Comparison of ENCODE assay signal across 14 mouse cellular contexts in the genomic region with DNA sequence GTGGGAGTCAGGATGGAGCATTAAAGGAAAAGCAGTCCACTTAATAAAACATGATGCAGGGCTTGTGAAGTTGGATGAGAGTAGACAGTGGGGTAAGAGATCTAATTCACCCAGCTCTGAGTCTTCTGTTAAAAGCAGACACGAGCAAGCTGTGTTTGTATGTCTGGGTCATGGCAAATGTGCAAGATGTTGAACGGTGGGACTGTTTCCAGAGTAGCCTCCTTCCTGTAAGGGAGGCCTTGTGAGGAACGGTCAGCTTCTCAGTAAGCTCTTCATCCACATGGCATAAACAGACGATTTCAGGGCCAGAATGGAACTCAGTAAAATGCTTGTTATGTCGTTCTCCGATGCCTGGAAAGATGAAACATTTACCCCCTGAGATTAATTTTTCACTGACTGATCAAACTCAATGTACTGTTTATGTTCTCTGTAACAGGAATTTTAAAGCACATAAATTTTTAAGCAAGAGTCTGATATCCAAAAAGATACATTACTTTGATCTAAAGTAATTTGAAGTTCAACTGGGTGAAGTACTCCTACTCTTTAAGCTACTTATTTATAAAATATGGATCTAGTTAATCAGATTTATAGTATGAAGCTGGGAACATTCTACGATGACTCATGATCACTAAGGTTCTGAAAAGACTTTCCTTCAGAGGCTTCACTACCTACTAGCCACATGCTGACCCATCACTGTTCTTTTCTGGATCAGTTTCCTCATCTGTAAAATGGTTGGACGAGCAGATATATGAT.
DNase-seq lines count a peak whose midpoint lies in the region; ATAC-seq and TF ChIP-seq lines count a peak whose summit lies in the region.
"Had no signal": no experiment of that assay in that cellular context is flagged by ENCODE, and none has a peak within 500 bp of the region (broad histone marks: within the 10 kb centered on the region; RNA-seq: fewer than 3 reads in every experiment).

No protein-coding gene starts in this region.

- no peak overlapping the region for H3K4me2 ChIP-seq in forebrain, embryonic 14.5 days (ENCODE audit: low read length)
- H3K4me2 ChIP-seq: limb, embryonic 12.5 days had no signal

- H3K27ac ChIP-seq in liver, adult 2 months (replicated peaks; ENCODE audit: insufficient read depth, low read depth, low read length): no peak overlapping the region
- H3K27ac ChIP-seq in forebrain, embryonic 14.5 days (ENCODE audit: low read depth, low read length): no peak overlapping the region
- H3K27ac ChIP-seq: limb, embryonic 12.5 days had no signal

- H3K79me2 ChIP-seq in liver, adult 2 months (ENCODE audit: control insufficient read depth, insufficient read depth, low read length): no peaks in the 10 kb centered on the region

- in situ Hi-C loops in Patski (cut with MboI; ENCODE audit: low pct_unique_long_range_greater_than_20kb): no loop called here

- 81% methylated on average over 8 of the region's 8 CpGs for WGBS in liver, adult 2 months
- WGBS in forebrain, embryonic 14.5 days: 88% methylated on average over 8 of the region's 8 CpGs

- CTCF ChIA-PET in Patski (lab: Charles Lee): no interaction called here

- peak; percentile 12 to 25 for DNase-seq in heart, adult 18-20 months
- no peak for DNase-seq in heart, postnatal 10 days
- peak; percentile 21 for DNase-seq in liver, adult 2 months (ENCODE audit: extremely low read depth, low read depth, low spot score)
- DNase-seq in liver (no peak), Patski (ENCODE audit: low read depth, low spot score) (no peak)
- DNase-seq in skeletal muscle tissue, adult 2 months (ENCODE audit: low read depth, low spot score): peak; percentile 36
- no peak for DNase-seq in adrenal gland, postnatal 4 days (ENCODE audit: low spot score in 2 of 2)
- DNase-seq in forebrain, embryonic 14.5 days (ENCODE audit: low spot score): no peak
- DNase-seq: cerebellum, adult 18-20 months; right cerebral cortex, postnatal 25 days had no signal

- no peaks in the 10 kb centered on the region for H3K9me3 ChIP-seq in forebrain, embryonic 14.5 days (replicated peaks; ENCODE audit: control insufficient read depth, low read length)
- H3K9me3 ChIP-seq: G1E had no signal

- TF ChIP-seq POLR2A in liver, adult 2 months (IDR thresholded peaks at IDR 0.05; ENCODE audit: extremely low read depth, insufficient read depth, low read length): no peak

- no peak overlapping the region for H3K4me3 ChIP-seq in liver, adult 2 months (ENCODE audit: insufficient read depth, low read depth, low read length)
- H3K4me3 ChIP-seq in forebrain, embryonic 14.5 days (ENCODE audit: low read depth, low read length): no peak overlapping the region
- H3K4me3 ChIP-seq: limb, embryonic 12.5 days had no signal

- no peak for TF ChIP-seq CTCF in liver, adult 2 months (IDR thresholded peaks at IDR 0.05; ENCODE audit: low read depth, low read length)
- no peak for TF ChIP-seq CTCF in Patski (IDR thresholded peaks at IDR 0.05)

- H3K4me1 ChIP-seq in liver, adult 2 months (ENCODE audit: control insufficient read depth, insufficient read depth, low read length): peaks cover 2% of the 10 kb centered on the region; the same call in 1 of the 2 replicates
- no peaks in the 10 kb centered on the region for H3K4me1 ChIP-seq in forebrain, embryonic 14.5 days (ENCODE audit: control insufficient read depth, insufficient read depth, low read length)

- POLR2A ChIA-PET in Patski (lab: Charles Lee): interaction anchor here (0.5 kb wide), 1 partner anchor 11 kb away, joined by 3 read pairs; no protein-coding TSS in a partner anchor

- no peaks in the 10 kb centered on the region for H3K27me3 ChIP-seq in liver, adult 2 months (ENCODE audit: control insufficient read depth, insufficient read depth, low read length)
- H3K27me3 ChIP-seq in Patski: no peaks in the 10 kb centered on the region
- no peaks in the 10 kb centered on the region for H3K27me3 ChIP-seq in forebrain, embryonic 14.5 days (replicated peaks; ENCODE audit: control insufficient read depth, insufficient read depth, low read length)
- H3K27me3 ChIP-seq: limb, embryonic 12.5 days had no signal

- no peak overlapping the region for H3K9ac ChIP-seq in liver, adult 2 months (ENCODE audit: low read depth, low read length)
- no peak overlapping the region for H3K9ac ChIP-seq in forebrain, embryonic 14.5 days (ENCODE audit: low read length)
- H3K9ac ChIP-seq: limb, embryonic 12.5 days had no signal

- peak; percentile 12 for ATAC-seq in Patski
- no peak for ATAC-seq in forebrain, embryonic 14.5 days
- ATAC-seq: activated CD4-positive, CD25-positive, alpha-beta regulatory T cell, adult 4 months; hindbrain, embryonic 16.5 days had no signal

- intact Hi-C loops in heart, postnatal 10 days (cut with DNase I): loop anchor here (10.0 kb wide), 1 partner anchor 172 kb away; no protein-coding TSS in a partner anchor

- H3K36me3 ChIP-seq in liver, adult 2 months (ENCODE audit: control insufficient read depth, insufficient read depth, low read length): no peaks in the 10 kb centered on the region
- no peaks in the 10 kb centered on the region for H3K36me3 ChIP-seq in forebrain, embryonic 14.5 days (ENCODE audit: control insufficient read depth, insufficient read depth, low read length)
- H3K36me3 ChIP-seq: G1E; limb, embryonic 12.5 days had no signal

Comparison
In these comparisons a context has a peak if more than half of its experiments do, and no peak if none do; other contexts are left out.
1. DNase-seq: peak in heart, adult 18-20 months (2 of 2), liver, adult 2 months (single experiment) and skeletal muscle tissue, adult 2 months (single experiment); none in heart, postnatal 10 days (0 of 2), liver (single experiment), Patski (single experiment), adrenal gland, postnatal 4 days (0 of 2) and forebrain, embryonic 14.5 days (single experiment).